Mouse (Mus musculus): ENCODE measurements around the gene Ankib1.

DNA sequence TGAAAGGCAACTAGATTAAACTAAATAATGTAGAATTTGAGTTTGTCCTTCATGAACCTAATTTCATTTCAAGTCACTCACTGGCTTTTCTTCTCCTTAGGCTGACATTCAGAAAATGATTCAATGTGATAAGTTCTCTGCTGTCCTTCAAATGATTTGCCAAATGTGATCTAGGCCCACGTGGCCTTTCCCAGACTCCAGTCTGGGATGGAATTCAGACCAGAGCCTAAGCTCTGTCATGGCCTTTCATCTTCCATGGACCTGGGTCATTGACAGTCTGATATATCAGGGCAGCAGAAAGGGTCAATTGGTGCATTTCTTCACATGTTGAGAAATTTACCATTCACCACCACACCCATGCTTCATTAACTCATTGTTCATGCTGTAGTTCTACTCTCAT, 77.2 kb downstream of the Ankib1 start:
- TF ChIP-seq POLR2A (IDR thresholded peaks at IDR 0.05; ENCODE audit: control insufficient read depth, low read depth, low read length) (no peak), CTCF (IDR thresholded peaks at IDR 0.05; ENCODE audit: control insufficient read depth, insufficient read depth, insufficient replicate concordance, low read depth, low read length) (no peak)
